Mouse (Mus musculus) Muller cell, postnatal 12 days (primary cell): ENCODE measurements around the gene Eif3m.

Source experiments
- DNase-seq: peaks from one replicate; pipeline ENCODE4 v3.0.0-alpha.2; 2015; ENCODE audit errors: inconsistent ontology term

Gene Eif3m

DNA sequence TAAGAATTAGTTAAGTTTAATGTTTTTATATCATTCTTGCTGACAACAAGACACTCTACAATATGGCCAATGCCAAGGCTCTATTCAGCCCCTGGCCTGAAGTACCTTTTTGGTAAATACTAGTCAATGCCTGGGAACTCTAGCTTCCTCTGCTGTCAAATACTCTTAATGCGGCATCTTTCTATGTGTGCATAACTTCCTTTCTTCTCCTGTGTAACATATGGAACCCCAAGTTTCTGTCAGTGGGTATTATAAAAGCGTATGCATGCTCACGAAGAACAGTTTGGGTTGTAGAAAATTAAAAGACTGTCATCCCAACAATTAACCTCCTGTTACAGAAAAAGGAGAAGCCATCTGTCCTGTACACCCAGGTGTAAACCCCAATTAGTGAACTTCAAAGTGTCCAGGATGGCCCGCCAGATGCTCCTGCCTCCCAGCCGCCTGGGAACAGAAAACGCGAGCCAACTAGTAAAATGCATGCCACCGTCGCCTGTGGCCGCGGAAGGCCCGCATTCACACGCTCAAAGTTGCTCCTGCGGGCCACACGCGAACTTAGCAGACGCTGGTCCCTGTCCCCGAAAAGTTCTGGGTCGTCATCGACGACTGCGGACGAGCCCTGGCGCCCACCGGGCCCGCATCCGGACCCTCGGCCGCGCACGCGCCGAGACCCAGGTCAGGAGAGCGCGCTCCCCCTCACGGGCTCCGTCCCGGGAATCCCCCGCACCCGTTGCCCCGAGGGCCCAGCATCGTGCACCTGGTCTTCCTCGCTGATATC, 501 bp downstream of the Eif3m start:
- DNase-seq: no peak

DNA sequence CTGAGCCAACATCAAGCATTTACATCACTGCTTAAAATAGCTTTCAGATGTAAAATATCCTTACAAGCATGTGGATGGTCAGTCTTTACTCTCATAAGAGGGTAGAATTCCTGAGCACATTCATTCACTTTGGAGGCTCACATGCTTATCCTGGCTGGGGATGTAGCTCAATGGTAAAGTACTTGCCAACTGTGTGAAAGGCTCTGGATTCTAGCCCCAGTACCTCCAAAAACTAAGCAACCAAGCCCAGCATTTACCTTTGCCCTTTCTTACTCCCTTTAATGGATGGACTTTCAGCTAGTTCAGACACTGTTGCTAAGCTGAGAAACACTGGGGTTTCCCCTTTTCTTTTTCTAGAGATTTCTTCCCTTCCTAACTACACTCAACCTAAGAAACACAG, 9.6 kb downstream of the Eif3m start:
- no peak for DNase-seq

GRCm38 (mm10) chr2:104996201-104996600, 20.7 kb downstream of the Eif3m start:
- DNase-seq: no peak

- no peak for DNase-seq
Observed at GRCm38 (mm10) chr2:104994436-104994835, 22.4 kb downstream of the Eif3m start.

- DNase-seq: peak; percentile 14
Observed at GRCm38 (mm10) chr2:104988974-104989373, 27.9 kb downstream of the Eif3m start.

GRCm38 (mm10) chr2:104985796-104986195, 31.1 kb downstream of the Eif3m start:
- no peak for DNase-seq

DNA sequence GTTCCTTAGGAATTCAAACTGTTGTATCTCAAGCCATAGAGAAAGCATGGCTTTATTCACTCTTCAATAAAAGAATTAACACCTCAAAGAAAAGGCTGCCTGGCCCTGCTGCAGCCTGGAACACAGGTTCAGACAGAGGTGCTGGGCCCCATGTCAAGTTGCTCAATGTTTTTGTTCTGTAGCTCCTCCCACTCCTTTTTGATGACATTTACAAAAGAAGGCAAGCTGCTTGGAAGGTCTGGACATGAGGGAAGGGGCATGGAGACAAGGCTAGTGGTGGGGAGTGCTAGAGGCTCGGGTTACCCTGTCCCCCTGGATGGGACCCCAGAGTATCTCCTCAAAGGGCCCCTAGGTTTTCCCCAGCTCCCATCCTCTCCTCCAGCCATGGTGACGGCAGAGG, 35.2 kb downstream of the Eif3m start:
- no peak for DNase-seq

- no peak for DNase-seq
Observed at GRCm38 (mm10) chr2:104964492-104964891, 52.4 kb downstream of the Eif3m start.
